Mouse (Mus musculus): Measurements from ENCODE around the gene Masp2.

The Masp2 gene

DNA sequence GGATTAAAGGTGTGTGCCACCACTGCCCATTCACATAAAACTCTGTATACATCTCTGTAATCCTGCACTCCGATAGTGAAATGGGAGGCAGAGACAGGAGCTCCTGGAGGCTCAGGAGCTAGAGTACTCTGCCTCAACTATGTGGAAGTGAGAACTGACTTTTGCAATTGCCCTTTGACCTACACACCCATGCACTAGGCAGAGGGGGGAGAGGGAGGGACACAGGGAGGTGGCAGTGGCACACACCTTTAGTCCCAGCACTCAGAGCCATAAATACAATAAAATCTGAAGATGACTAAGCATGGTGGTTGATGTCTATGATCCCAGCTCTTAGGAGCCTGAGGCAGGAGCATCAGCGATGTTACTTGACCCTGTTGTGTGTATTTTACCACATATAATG lies 37.1 kb downstream of the Masp2 start:
- no peak for DNase-seq

DNA sequence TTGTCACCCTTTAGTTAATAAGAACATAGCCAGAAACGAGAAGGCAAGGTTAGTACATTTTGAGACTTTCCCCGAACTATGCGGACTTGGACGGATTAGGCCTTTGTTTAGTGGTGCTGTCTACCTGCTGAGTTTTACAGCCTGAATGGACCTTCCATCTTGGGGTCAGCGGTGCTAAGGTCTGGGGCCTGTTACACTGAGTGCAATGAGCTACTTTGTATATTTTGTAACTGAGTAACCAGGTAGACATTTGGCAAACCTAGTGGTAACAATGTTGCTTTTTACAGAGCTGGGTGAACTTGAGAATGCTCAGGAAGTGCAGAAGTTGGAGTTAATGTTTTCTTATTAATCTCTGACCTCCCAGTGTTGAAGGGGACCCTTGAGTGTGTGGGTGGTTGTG lies 38.8 kb downstream of the Masp2 start:
- DNase-seq = no peak

DNA sequence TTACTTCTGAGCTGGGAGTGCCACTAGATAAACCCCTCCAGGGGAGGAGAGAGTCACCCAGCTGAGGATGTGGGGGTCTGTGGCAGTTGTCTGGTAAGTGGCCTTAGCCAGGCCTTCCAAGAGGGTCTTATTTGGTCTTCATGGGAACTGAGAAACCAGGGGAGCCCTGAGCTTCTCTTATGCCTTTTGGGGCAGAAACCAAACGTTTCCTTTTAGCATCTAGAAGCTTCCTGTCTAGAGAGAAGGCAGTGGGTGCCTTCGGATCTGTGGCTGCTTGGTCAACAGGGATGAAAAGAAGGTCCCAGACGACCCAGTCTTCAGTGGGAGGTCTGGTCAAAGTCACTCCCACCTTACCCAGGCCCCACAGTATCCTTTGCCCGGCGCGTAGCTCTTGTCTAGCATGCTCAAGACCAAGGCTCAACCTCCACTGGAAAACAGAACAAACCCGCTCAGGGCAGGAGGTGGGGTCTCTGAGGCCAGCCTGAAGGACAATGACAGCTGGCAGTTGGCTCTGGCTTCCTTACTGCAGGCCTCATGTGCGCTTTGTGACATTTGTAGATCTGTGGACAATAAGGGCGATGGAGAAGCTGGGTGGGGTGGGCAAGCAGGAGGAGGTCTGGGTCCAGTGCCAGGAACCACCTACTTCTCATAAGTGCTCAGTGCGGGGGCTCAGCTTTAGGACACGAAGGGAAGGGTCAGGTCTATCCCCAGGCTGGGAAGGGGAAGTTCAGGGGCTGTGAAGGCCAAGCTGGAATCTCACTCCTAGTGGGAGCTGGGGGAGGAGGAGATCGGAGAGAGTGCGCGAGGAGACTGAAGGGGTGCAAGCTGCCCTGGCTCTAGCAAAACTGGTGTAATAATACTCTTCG lies 41.2 kb downstream of the Masp2 start, which contains the start of gene Gm572:
Gene Gm572 (plus strand): TSS at position 27 of the 866 bp plus-strand sequence.
- peak; percentile 28 for DNase-seq

DNA sequence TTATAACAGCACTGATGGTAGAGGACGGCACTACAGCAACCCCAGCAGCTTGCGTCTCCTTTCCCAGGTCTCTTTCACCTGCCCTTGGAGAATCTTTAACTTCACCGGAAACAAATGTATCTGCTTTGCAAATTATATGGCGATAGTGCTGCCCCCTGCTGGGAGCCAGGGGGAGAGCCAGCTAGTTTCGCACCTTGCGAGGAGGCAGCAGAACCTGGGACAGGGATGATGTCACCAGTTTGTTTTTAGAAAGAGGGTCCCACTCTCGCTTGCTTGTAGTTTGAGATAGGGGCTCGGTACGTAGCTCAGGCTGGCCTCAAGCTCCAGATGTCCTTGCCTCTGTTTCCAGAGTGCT lies 41.8 kb downstream of the Masp2 start:
- DNase-seq = peak; percentile 84

DNA sequence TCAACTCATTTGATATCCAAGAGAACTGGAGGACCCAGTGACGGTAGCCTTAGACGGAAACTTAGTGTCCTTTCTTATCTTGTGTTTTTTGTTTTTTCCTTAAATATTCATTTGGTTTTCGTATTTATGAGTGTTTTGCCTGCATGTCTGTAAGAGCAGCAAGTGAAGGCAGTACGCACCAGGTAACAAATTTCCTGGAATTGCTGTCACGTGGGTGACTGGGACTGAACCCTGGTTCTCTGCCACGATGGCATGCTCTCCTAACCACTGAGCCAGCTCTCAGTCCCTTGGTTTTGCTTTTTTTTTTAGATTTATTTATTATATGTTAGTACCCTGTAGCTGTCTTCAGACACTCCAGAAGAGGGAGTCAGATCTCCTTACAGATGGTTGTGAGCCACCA lies 42.6 kb downstream of the Masp2 start:
- DNase-seq = no peak

DNA sequence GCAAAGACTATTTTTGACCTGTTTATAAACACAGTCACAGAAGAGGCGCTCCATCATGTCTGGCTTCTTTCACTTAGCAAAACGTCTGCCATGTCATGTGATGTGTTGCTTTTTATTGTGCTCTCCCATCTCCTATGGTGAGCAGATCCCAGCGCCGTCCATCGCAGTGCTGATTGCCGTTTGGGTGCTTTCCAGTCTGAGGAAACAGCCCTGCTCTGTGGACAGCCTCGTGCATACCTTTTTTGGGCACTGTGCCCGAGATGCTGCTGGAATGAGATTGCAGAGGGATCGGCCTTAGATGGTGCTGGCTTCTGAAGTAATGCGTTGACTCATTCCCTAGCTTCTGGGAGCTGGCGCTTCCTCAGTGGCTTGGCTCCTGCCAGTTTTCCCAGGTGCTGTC lies 44.3 kb downstream of the Masp2 start:
- DNase-seq = no peak

DNA sequence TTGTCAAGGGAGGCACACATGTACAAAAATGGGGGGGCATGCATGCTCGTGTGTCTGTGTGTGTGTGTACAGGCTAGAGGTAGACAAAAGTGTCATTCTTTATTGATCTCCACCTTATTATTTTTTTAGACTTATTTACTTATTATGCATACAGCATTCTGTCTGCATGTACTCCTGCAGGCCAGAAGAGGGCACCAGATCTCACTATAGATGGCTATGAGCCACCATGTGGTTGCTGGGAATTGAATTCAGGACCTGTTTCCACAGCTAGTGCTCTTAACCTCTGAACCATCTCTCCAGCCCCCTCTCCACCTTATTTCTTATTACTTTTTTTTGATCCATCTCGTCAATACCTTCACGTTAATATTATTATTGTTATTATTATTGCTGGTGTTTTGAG lies 47.0 kb downstream of the Masp2 start:
- peak; percentile 19 for DNase-seq

DNA sequence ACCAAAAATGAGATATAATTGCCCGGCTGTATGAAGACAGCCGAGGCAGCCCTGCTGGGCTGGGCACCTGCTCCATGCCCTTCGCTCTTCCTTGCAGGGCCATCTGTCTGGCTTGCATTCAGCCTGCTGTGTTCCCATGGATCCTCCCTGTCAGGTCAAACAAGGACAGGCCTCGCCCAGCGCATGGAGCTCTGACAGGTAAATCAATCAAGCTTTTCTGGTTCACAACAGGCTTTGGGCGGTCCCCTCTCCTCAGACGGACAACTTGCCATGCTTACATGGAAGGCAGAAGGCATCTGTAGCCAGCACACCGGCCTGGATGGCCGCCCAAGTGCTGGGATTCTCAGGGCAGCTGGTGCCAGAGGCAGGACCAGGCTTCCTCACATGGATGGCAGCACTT lies 48.7 kb downstream of the Masp2 start:
- no peak for DNase-seq

DNA sequence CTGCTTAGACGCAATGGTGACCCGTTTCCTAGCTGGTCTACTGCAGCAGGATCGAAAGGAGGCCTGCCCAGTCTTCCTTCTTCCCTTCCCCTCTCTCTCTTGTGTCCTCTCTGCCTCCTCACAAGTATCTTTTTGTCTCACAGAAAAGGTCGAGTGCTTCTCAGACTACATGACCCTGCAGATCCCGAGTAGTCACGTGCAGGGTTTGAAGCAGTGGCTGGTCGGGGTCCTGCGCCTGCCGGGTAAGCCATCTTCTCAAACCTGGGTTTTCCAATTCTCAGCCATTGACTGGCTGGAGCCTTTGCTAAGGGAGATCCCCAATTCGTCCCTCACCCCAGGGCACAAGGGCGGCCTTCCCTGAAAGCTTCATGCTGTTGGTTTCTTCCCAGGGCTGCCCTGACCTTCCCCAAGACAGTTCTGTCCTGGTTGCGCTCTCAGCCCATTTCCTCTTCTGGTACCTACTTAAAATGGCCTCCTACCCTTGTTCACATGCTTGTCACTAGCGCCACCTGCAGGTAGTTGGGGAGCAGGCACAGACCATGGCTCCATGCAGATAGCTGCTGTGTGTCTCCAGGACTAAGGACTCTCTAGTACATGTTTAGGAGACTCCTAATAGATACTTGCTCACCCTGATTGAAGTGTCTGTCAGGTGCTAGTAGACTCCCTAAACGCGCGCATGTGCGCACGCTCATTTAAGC lies 52.5 kb downstream of the Masp2 start:
- DNase-seq = peak; percentile 69

DNA sequence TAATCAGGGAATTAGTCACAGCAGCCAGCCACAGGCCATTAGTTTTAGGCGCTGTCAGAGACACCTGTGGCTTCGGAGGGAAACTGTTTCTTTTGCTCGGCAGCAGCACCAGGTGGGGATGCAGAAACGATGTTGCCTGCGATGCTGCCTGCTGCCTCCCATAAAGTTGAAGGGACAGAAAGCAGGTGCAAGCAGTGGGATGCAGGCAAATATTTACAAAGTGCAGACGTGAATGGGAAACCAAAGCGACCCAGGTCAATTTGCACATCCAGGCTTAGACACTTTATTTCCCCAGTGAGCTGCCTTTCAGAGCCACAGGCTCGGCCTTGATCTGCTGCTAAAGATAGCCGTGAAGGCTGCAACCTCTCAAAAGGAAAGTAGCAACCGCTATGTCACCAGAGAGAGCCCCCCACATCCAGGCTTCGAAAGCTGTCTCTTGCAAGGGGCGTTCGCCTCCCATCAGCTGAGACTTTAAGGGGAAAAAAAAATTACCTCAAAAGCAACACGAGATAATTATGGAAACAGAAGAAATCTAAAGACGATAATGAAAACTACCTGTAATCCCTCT lies 54.4 kb downstream of the Masp2 start:
- DNase-seq = peak; percentile 65

DNA sequence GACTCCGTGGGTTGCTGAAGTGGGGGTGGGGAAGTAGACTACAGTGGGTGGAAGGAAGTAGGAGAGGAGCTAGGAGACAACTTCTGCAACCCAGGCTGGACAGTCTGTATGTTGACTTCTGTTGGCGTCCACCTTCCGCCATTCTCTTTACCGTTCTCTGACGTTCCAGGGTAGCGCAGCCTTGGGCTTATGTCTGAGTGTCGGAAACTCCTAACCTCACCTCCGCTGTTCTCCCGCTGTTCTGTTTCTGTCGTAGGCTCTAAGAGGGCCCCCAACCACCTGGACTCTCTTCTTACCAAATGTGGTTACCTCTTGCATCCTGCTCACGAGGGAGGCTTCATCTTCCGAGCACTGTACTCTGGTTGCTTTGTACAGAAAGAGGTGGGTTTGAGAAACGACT lies 55.4 kb downstream of the Masp2 start:
- peak; percentile 79 for DNase-seq

DNA sequence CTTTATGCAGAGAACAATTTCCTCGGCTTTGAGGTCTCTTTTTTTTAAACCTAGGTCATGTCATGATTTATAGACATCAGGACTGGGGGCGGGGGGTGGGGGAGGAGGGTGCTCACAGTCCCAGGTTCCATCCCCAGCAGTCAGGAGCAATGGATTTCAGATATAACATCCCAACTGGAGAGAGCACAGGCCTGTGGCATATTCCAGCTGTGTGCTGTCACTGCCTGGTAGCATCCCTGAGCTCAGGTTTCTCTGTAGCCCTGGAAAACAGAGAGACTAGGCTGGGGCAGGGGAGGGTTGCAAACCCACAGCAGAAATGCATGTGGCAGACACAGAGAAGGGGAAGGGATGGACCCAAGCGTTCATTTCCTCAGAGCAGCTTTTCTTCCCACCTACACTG lies 57.8 kb downstream of the Masp2 start:
- DNase-seq = no peak

DNA sequence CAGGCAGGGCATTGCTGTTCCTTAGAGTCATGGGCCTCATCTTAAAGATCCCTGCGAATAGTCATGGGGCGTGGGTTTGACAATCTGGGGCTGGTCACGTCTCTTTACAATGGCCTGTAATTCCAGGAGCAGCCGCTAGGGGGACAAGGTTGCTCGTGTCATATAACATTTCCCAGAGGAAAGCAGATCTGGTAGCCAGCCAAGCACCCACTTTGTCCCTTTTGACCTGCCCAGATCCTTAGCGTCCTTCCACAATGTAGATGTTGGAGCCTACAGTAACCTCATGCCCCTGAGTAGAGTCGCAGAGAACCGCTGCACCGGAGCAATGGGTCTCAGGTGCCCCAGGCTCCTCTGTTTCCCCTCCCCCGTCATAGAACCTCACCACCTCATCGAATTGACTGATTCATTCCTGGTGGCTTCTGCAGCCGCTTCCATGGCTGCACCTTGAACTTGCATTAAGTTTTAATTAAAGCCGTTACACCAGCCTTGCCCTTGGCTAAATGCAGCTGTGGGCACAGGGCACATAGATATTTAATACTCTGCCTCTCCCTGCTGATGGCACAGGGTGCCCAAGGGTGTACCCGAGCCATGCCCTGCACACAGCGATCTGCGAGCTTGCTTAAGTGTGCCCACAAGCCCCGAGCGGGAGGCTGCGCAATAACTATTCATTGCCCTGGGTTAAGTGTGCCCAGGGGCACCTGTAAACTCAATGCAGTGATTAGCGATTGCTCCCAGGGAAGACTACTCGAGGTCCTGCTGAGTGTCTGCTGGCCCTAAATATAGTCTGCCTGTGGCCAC lies 60.0 kb downstream of the Masp2 start:
- peak; percentile 82 for DNase-seq

DNA sequence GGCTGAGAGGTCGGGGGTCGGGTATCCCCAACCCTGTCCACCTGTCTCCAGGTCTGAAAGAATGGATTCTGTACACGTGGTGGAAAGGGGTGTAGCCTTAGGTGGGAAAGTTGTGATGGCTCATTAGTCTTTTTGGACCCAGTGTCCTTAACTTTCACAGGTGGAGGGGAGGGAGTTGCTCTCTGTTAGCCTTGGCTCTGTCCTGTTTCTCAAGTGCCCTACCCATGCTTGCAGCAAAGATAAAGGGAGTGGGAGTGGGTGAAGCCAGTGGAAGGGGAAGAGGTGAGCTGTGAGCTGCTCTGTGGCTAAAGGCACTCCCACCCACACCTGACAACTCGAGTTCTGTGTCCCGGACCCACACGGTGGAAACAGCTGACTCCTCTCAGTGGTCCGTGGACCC lies 61.0 kb downstream of the Masp2 start:
- no peak for DNase-seq

DNA sequence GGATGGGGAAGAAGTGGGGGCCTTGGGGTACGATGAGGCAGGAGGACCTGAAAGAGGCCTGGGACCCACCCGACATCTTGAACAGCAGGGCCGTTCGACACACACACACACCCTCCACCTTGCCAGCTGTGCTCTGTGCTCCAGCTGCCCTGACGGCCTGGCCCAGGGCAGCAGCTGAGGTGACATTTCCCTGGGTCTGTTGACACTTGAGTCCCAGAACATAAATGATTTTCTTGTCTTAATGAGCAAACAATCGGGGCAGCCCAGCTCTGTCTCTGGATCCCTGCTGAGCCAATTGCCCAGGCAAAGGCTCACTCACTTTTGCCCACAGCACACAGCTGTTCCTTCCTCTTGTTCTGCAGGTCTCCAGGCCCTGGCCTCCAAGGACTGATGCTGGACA lies 61.7 kb downstream of the Masp2 start:
- DNase-seq = no peak

Measured in thymus, postnatal 25 days (tissue).